Mouse (Mus musculus): ENCODE data around the gene Stat5b.

The Stat5b gene

DNA sequence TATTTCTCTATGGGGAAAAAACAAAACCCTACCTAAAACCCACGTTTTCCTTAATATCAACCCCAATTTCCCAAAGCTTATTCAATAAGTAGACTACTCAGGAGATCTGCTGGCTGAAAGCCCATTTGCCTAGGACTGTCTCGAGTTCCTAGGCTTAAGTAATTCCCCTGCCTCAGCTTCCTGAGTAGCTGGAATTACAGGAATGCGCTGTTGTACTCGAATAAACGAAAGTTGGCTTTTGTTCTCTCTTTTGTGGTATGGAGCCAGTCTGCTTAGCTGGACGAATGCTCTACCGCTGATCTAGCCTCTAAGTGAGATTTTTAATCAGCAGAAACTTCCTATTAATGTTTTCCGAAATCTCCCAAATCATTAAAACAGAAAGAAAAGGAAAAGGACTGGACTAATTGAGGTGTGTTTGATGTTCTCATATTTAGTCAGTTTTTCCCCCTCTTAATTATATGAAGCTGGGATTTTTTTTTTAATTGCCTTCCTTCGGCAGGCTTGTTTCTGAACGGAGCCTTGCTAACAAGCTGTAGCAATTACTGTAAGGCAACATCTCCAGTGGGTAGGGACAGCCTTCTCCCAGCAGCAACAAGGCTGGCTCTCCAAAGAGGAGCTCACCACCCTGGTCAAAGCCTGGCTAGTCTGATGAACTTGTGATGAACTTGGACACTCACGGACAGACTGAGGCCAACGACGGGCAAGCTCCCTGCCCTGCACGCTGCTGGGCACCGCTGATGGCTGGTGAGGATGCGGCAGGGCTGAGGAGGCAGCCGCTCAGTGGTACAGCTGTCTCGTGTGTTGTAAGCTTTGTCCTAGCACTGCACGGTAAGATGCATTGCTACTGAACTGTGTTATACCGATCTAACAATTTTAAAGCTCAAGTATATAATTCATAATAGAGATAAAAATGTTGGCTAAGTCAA, 43.9 kb downstream of the Stat5b start:
- DNase-seq: no peak

DNA sequence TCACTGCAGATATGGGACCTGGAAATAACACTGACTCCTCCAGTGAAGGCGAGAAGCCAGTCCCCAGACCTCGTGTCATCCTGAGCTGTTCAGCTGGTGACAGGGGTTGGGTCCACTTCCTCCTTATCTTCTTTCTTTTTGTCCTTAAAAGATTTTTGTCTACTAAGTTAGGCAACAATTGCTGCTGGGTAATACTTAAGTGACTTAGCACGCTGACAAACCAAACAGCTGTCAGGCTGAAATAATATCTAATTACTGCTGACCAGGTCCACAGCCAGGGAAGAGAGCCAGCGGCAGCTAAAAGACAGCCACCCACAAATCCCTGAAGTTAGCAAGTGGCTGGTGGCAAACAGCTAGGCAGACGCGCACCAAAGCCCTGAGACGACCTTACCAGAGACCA, 45.0 kb downstream of the Stat5b start:
- DNase-seq: no peak

DNA sequence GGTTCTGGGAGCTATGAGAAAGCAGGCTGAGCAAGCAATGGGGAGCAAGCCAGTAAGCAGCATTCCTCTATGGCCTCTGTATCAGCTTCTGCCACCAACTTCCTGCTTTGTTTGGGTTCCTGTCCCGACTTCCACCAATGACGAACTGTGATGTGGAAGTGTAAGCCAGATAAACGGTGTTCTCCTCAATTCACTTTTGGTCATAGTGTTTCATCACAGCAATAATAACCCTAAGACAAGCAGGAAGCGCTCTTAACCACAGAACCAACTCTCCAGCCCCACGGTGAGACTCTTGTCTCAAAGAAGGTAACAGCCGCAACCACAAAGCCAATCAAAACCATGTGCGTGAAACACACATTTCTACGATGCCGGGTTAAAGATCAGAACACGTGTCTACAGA, 46.1 kb downstream of the Stat5b start:
- DNase-seq: no peak

DNA sequence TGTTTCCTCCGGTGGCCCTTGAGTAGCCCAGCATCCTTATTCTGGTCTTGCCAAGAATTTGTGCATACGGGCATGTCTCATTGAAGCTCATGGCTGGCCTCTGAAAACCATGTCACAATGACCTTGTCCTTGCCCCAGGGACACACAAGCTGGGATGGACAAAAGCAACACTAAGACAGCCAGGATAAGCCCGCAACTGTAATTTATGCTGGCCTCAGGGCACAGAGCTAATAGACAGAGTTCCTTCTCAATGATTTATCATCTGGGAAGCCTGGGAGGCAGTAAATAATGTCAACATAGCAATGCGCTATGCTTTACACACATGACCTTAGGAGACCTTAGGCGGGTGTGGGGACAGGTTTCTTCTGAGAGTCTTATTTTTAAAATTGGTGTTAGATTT, 51.1 kb downstream of the Stat5b start:
- no peak for DNase-seq

DNA sequence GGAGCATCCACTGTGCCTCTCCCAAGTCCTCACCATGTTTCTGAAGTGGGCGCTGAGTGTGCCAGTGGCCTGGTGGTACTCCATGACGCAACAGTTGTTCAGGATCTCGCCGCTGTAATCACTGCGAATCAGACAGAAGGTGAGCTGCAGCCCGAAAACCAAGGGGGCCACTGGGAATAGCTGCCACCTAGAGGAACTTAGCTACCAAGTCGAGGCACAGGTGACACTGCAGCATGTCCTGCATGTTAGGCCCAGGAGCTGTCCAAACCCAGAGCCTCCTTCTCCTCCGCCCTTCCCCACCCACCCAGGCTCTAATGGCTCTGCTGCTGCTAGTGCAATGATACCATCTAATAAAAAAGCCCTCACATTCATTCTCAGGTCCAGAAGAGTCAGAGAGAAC, 53.9 kb downstream of the Stat5b start:
- DNase-seq: no peak

DNA sequence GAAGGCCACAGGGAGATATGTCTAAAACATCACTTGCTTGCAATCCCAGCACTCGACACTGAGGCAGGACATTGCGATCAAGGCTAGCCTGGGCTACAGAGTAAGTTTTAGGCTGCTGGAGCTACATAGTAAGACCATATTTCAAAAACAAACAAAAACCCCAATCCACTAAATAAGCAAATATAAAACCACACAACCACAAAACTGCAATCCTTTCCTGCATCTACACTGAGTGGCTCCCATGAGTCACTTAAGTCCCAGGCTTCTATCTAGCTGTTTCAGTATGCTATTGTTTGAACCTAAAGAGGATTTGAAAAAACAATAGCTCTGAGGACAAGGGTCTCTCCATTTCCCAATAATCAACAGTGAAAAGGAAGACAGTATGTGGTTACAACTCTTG, 55.1 kb downstream of the Stat5b start:
- no peak for DNase-seq

DNA sequence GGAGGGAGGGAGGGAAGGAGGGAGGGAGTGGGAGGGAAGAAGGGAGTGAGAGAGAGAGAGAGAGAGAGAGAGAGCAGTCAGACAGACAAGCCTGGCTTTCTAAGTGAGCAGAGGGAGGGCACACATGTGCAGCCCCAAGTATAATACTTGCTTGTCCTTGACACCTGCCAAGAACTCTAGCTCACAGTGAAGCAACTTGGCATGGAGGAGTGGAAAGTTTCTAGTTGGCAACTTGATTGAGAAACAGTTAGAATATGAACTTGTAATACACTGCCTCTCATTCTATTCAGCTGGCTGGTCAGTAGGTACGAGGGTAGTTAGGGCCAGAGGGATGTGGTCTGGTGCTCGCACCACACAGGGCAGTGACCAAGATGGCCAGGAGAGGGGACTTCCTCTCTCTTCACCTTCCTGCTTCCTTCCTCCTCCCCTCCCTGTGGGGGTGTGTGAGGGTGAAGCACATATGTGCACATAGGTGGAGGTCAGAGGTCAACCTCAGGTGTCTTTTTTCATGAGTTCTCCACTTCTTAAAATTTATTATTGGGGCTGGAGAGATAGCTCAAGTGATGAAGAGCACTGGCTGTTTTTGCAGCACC, 59.0 kb downstream of the Stat5b start:
- no peak for DNase-seq

DNA sequence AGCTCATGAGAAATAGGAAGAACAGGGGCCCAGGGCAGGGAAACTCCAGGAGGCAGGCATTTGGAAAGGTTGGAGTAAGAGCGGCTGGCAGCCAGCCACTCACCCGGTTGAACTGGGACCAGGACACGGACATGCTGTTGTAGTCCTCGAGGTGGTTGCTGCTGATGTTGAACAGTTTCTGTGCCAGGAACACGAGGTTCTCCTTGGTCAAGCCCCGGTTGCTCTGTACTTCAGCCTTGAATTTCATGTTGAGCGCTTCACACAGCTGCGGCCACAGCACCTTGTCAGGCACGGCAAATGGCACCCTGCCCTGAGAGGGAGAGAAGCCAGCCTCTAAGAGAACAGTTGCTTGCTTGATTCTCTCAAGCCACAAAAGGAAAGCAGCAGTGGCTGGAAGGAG, 59.9 kb downstream of the Stat5b start:
- DNase-seq: peak; percentile 73 to 79

DNA sequence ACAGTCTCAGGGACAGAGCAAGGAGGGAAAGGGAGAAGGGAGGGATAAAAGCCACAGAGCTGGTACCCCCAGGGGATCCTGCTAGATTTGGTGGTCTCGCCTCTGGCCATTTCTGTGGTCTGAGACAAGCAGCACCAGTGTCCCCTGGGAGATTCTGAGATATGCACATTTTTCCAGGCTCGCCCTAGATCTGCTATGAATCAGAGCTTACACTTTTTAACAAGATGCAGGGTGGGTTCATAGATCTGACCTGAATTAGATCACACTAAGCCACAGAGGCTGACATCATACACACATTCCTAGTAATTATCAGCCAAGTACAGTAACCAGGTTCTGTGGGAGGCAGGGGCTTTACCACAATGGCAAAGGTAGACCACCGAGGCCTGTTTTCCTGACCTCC, 60.8 kb downstream of the Stat5b start:
- DNase-seq: no peak

DNA sequence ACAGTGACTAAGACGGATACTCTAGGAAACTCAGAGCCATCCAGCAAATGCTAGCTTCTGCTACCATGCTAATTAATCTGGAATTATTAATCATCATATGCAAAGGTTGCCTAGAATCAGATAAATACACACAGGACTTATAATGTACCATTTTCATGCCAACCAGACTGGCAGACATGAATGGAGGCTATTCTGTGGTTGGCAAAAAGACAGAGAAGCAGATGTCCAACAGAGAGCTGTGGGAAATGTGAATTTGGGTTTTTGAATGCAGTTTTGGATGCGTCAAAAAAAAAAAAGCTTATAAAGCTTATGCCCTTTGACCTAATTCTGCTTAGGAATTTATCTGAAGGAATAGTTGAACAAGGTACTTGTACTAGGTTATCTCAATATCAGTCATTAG, 64.8 kb downstream of the Stat5b start:
- peak in 1 of 2 experiments; percentile 46 for DNase-seq

DNA sequence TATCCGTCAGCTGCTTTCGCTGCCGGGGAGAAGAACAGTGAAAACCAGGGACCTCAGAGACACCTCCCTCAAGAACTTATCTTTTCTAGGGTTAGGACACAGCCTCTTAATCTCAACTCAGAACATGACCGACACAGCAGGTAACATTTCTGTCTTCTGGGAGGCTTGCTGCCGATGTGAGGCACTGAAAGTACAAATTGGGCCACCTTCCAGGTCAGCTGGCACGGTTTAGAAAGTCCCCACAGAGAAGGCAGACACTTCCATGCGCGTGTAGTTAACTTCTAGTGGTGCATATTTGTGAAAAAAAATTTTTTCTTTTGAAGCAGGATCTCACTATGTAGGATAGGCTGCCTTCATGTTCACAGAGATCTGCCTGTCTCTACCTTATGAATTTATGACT, 66.2 kb downstream of the Stat5b start:
- DNase-seq: peak; percentile 55

DNA sequence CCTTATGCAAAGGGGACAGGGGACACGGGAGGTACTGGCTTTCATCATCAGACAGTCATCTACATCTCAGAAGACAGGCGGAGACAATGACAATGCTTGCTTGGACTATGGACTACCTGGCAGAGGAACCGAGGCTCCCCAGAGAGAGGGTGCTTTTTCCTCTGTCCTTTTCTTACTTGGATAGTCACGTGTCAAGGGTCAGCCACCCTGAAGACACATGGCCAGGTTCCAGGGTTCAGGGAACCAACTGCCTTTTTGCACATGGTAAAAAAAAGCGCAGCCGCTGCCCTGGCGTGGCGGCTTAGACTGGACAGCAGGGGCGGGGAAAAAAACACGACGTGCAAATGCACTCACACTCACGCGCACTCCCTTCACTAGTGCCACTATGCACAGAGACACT, 68.0 kb downstream of the Stat5b start:
- no peak for DNase-seq

DNA sequence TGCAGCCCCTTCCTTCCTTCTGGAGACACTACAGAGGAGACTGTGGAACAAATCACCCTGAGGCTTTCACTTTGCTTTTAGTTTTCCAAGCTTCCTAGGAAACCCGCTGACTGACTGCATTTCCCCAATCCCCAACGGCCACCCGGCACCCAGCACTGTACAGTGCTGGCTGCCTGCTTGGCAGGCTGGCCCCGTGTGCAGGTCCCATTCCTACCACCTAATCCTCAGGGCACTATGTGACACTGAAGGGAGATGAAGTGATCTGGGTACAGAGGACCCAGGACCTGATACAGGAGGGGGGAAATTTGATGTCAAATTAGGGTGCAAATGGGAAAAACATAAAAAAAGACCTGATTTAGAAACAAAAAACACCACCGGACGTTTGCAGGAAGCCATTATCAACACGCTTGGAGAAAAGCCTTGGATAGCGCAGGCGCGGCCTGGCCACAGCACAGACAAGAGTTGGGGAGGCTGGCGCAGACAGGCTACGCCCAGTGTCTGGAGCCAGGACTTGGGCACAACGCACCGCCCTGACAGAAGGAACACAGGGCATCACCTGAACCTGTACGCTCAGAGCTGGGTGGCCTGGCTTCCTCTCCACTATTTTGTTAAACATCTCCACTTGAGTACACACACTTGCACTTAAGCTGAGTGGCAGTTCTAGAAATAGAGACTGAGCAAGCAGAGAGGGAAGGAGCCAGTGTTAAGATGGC, 68.6 kb downstream of the Stat5b start:
- no peak for DNase-seq

DNA sequence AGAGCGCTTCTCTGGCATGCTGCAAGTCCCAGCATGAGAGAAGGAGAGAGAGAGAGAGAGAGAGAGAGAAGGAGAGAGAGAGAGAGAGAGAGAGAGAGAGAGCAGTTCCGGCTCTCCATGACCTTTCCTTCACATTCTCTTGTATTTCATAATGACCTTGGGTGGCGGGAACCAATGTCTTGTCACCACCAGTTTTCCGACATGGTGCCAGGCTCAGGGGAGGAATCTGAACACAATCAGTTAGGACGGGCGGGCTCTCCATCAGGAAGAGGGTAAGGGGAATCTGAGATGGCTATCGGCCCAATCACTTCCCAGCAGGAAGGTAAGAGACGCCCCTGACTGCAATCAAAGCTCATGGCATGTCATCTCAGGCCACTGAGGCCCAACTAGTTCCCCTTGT, 70.3 kb downstream of the Stat5b start:
- no peak for DNase-seq

DNA sequence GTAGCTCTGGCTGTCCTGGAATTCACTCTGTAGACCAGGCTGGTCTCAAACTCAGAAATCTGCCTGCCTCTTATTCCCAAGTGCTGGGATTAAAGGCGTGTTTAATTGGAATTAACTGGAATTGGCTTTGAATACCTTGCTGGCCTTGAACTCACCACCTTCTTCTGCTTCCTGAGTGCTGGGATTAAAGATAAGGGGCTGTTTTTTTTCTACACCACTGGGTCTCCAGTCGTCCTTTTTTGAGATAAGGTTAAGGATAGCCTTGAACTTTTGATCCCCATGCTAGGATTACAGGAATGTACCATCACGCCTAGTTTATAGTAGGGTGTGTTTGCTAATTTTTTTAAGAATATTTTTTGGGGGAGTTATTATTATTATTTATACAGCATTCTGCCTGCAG, 72.5 kb downstream of the Stat5b start:
- DNase-seq: no peak

DNA sequence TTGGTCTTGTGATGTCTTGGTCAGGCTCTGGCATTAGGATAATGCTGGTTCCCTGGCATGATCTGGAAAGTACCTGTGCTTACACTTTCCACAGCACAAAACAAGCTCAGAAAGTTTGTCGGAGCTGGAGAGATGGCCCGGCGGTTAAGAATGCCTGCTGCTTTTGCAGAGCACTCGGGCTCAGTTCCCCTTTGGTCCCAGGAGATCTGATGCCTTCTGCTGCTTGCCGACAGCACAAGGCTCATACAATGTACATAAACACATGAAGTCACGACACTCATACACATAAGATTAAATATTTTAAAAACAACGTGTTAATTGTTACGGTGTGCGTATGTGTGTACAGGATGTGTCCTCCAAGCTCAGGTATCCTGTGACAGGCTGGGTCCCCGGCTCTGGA, 74.6 kb downstream of the Stat5b start:
- no peak for DNase-seq

DNA sequence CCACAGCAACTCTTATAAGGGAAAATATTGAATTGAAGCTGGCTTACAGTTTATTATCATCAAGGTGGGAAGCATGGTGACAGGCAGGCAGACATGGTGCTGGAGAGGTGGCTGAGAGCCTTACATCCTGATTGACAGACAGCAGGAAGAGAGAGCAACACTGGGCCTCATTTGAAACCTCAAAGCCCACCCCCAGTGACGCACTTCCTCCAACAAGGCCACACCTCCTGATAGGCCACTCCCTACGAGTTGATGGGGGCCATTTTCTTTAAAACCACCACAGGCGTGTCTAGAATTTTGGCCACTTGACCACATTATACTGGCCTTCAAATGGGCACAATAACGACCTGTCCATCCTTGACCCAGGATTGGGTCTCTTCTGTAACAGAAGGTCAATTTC, 76.3 kb downstream of the Stat5b start:
- DNase-seq: no peak

DNA sequence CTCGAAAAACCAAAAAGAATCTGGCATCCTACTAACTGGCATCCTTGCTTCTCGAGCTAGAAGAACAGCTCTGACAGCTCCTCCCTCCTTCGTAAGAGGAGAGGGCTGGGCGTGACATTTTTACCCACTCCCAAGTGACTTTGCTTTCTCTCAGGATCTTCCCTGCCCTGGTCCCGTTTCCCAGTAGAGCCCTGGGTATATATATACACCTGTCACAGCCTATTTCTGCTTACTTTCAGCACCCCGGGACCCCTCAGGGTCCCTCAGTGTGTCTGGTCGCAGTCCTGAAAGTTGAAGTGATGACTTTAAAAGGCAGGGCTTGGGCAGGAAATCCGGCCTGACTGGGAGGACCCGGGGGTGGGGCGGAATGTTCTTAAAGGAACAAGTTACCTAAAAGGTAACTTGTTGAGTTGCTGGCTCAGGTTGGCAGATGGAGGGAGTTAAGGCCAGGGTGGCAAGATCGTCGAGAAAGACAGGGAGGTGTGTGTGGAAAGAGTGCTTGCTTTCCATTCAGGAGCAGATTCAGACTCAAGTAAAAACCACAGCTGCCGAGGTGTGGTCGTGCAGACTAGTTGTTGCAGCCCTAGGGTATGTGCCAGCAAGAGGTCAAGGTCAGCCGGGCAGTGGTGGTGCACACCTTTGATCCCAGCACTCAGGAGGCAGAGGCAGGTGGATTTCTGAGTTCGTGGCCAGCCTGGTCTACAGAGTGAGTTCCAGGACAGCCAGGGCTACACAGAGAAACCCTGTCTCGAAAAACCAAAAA, 79.7 kb downstream of the Stat5b start, which contains the start of gene Ghdc:
Gene Ghdc, minus strand, starts transcription at position 312 of the 763 bp plus-strand sequence.
- peak; percentile 72 to 78 for DNase-seq

DNA sequence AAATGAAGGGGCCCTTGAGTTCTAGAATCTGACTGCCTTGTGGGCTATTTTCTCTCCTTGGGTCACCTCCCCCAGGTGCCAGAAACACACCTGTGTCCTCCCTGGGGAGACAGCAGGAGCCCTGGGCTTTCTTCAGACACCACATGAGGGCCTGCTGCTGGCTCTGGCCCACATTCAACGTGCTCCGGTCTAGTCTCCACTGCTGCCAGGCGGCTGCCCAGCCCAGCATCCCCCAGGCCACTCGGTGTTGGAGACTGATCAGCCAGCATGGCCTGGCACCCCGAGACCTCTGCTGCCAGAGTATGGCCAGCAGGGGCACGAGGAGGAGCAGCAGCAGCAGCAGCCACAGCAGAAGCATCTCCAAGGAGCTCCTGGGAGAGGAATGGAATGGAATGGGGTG, 80.5 kb downstream of the Stat5b start:
- DNase-seq: no peak

DNA sequence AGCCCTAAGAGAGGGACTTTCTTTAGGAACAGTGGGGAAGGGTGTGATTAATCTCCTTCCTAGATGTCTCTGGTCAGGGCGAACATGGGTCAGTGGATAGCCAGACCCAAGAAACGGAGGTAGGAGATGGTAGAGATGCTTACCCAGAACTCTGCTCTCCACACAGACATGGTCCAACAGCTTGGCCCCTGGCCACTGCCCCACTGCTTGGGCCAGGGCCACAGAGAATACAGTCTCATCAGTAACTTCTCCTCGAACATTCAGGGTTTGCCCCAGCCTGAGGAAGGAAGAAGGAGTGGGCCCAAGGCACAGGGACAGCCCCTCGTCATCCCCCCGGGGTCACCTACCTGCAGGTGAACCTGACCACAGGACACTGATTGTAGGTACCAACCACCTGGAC, 82.7 kb downstream of the Stat5b start:
- no peak for DNase-seq

DNA sequence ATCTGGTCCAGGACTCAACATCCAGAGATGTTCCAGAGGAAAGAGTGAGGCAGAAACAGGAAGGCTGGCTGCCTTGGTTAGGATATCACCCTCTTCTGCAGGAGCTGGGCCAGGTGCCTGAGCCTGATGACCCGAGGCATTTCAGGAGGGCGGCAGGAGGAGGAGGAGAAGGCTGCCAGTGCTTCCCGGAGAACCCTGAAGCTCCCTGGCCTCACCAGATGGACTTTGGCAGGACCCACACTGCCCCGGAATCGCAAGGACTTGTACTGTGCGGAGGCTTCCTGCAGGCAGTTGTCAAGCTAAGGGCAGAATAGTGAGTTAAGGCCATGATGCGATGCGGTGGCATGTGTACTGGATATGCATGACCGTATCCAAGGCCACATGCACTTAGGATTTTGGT, 83.8 kb downstream of the Stat5b start:
- no peak for DNase-seq

DNA sequence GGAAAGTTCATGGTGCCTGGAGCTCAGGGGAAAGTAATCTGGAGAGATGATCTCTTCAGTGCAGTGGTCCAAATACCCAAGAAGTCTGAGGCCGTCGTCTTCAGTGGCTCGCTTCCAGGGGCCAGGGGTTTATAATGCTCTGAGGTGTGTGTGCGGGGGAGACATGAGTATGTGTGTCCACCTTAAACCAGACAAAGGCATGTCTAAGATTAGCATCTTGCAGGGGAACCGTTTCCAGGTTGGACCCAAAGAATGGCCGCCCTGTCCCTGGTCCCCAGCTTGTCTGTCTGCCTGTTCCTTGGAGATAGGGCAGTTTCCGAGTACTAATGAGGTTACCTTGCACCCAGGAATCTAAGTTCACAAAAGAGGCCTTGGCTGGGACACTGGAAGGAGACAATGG, 87.7 kb downstream of the Stat5b start, which contains the start of gene Hcrt:
Gene Hcrt, minus strand, starts transcription at position 101 of the 400 bp plus-strand sequence.
- DNase-seq: no peak

DNA sequence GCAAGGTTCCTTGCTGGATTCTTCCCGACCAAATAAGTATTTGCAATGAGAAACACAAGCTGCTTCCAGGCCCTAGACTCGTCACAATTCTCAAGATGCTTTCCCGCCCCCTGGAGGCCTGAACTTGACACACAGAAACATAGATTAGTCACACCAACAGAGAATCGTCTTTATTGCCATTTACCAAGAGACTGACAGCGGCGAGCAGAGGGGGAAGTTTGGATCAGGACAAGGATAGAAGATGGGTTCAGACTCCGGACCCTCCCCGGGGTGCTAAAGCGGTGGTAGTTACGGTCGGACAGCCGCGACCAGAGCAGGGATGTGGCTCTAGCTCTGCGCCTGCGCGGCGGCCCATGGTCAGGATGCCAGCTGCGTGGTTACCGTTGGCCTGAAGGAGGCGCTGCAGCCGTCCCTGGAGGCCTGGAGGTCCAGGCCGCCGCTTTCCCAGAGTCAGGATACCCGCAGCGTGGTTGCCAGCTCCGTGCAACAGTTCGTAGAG, 88.9 kb downstream of the Stat5b start:
- DNase-seq: peak; percentile 88 to 95
